Mouse (Mus musculus) lung, postnatal 0 days (tissue): Measurements from ENCODE around the gene Phactr1. TPM values are rescaled to one million over a fixed set of nuclear protein-coding genes. Genes with fewer than 3 reads are reported as not detected.

ENCODE experiments used
- ATAC-seq: fragments of 200-750 bp; cut with Nextera tagmentation; 2 replicates; pipeline ENCODE4 v1.8.0; 2017; ENCODE audit warnings: moderate library complexity
- DNase-seq: peaks from one replicate; pipeline ENCODE4 v3.0.0-alpha.2; 2016; ENCODE audit warnings: low spot score
- H3K27ac ChIP-seq: fragments of 300-500 bp; sonication (generic); 2 replicates; pipeline ENCODE4 v1.5.1; 2014; ENCODE audit warnings: antibody characterized with exemption, mild to moderate bottlenecking, low read length, mixed read lengths
- H3K27me3 ChIP-seq: fragments of 300-500 bp; sonication (generic); replicated peaks from 2 replicates; pipeline ENCODE4 v1.6.1; 2014; ENCODE audit warnings: low read length, mixed read lengths; ENCODE audit not compliant: insufficient read depth
- H3K36me3 ChIP-seq: fragments of 300-500 bp; sonication (generic); 2 replicates; pipeline ENCODE4 v1.6.1; 2014; ENCODE audit warnings: low read length, mixed read lengths; ENCODE audit not compliant: insufficient read depth
- H3K4me1 ChIP-seq: fragments of 300-500 bp; sonication (generic); 2 replicates; pipeline ENCODE4 v1.6.1; 2014; ENCODE audit warnings: antibody characterized with exemption, low read depth, low read length, mixed read lengths; ENCODE audit not compliant: insufficient read depth
- H3K4me2 ChIP-seq: fragments of 300-500 bp; sonication (generic); replicated peaks from 2 replicates; pipeline ENCODE4 v1.6.1; 2014; ENCODE audit warnings: low read depth, mild to moderate bottlenecking, low read length, moderate library complexity, mixed read lengths
- H3K4me3 ChIP-seq: fragments of 300-500 bp; sonication (generic); 2 replicates; pipeline ENCODE4 v1.5.1; 2014; ENCODE audit warnings: low read depth, low read length
- H3K9ac ChIP-seq: fragments of 300-500 bp; sonication (generic); replicated peaks from 2 replicates; pipeline ENCODE4 v1.6.1; 2014; ENCODE audit warnings: low read depth, mild to moderate bottlenecking
- H3K9me3 ChIP-seq: fragments of 300-500 bp; sonication (generic); 2 replicates; pipeline ENCODE4 v1.6.1; 2016; ENCODE audit warnings: low read length, mixed read lengths
- CTCF ChIP-seq: IDR thresholded peaks from 2 replicates; pipeline ENCODE4 v1.5.1; 2016; ENCODE audit warnings: antibody characterized with exemption, mild to moderate bottlenecking
- EP300 ChIP-seq: IDR thresholded peaks from 2 replicates; pipeline ENCODE4 v1.6.1; 2016; ENCODE audit warnings: antibody characterized with exemption, mild to moderate bottlenecking, control low read depth
- WGBS: fragments of 180-500 bp; shearing (Covaris S2); extraction: QIAGEN DNeasy Blood & Tissue Kit; methylation state at CpG from one replicate; pipeline ENCODE4 v1.1.7; 2014; 5-methylcytosine and 5-hydroxymethylcytosine counted together
- polyA plus RNA-seq: library from polyadenylated mRNA; unstranded; fragments of >200 nt; fragmentation: Nextera tagmentation; extraction: Ambion mirVana; gene quantifications from 2 replicates; pipeline ENCODE4 v1.2.1, GENCODE M21; 2015

The Phactr1 gene
- polyA plus RNA-seq, 1 experiment from 2014 or later = 31.4 TPM

DNA sequence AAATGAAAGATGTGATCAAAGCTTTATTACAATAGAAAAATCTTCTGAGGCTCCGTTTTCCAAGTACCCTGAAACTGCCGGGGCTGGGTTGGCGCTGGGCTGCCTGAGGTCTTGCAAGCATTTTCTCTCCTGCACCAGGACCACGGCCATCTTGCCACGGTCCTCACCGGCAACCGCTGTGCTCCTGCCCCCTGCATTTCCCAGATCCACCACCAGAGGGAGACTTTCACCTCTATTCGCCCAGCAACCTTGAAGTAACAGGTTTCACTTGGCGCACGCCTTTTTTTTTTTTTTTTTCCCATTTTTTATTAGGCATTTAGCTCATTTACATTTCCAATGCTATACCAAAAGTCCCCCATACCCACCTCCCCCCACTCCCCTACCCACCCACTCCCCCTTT lies 138.0 kb downstream of the Phactr1 start:
- no peaks in the 10 kb centered on the region for H3K4me1 ChIP-seq
- no peaks in the 10 kb centered on the region for H3K9me3 ChIP-seq
- no peak overlapping the region for H3K27ac ChIP-seq
- no peak overlapping the region for H3K4me3 ChIP-seq
- H3K4me2 ChIP-seq = no peak overlapping the region
- no peaks in the 10 kb centered on the region for H3K36me3 ChIP-seq
- no peaks in the 10 kb centered on the region for H3K27me3 ChIP-seq
- 36% methylated on average over 10 of the region's 10 CpGs for WGBS
- ATAC-seq = no peak
- TF ChIP-seq EP300 = no peak
- peak; percentile 84 for TF ChIP-seq CTCF
- peak; percentile 46 for DNase-seq
- H3K9ac ChIP-seq = no peak overlapping the region

DNA sequence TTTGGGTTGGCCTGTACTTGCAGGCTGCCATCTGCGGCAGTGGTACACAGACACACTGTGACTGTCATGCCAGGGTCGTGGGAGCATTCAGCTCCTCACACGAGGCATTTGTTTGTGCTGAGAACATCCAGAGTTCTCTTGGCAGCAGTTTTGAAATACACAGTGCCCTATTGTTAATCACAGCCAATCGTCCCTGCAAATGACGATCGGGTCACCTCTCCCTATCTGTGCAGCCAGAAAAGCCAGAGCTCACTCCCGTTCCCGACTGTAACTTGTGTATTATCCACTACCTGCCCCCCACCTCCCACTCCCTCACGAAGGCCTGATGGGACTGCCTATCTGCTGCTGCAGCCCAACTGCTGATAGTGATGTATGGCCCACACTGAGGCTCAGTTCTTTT lies 140.1 kb downstream of the Phactr1 start:
- no peak overlapping the region for H3K9ac ChIP-seq
- H3K27ac ChIP-seq = no peak overlapping the region
- no peak overlapping the region for H3K4me3 ChIP-seq
- 50% methylated on average over 9 of the region's 9 CpGs for WGBS
- DNase-seq = no peak
- no peaks in the 10 kb centered on the region for H3K4me1 ChIP-seq
- no peaks in the 10 kb centered on the region for H3K9me3 ChIP-seq
- H3K27me3 ChIP-seq = no peaks in the 10 kb centered on the region
- ATAC-seq = no peak
- H3K36me3 ChIP-seq = no peaks in the 10 kb centered on the region
- H3K4me2 ChIP-seq = no peak overlapping the region
- TF ChIP-seq CTCF = no peak
- no peak for TF ChIP-seq EP300

DNA sequence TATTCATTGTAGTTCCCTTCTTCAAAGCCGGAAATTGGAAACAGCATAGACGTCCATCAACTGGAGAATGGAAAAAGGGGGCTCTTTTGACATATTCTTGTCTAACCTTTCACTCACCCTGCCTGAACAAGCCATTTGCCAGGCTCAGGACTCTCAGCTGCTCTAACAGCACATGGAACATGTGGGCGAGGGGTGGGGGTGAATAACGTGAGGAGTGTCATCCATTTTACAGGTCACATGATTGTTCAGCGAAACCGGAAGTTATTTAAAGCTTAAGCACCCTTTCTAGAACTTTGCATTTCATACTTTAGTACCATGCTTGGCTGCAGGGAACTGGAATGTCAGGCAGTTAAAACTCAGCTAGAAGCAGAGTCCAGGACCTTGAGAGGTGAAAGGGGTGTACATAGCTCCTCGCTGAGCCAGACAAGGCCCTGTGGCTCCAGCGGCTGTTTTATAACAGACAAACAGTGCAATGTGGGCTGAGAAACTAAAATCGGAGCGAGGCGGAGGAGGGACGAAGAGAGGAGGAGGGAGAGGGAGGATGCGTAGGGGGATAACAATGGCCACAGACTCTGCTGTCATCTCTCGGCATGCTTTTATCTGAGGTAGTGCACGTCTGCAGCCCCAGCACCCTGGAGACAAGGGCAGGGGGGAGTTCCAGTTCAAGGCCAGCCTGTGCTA lies 141.1 kb downstream of the Phactr1 start:
- DNase-seq (no peak), ATAC-seq (no peak)
- Histone ChIP-seq H3K27me3 (no peaks in the 10 kb centered on the region), H3K36me3 (no peaks in the 10 kb centered on the region), H3K4me2 (no peak overlapping the region), H3K9ac (no peak overlapping the region), H3K9me3 (no peaks in the 10 kb centered on the region), H3K4me3 (no peak overlapping the region), H3K27ac (no peak overlapping the region), H3K4me1 (no peaks in the 10 kb centered on the region)
- whole genome bisulfite sequencing = 66% methylated on average over 15 of the region's 15 CpGs
- TF ChIP-seq EP300 = no peak
- no peak for TF ChIP-seq CTCF

DNA sequence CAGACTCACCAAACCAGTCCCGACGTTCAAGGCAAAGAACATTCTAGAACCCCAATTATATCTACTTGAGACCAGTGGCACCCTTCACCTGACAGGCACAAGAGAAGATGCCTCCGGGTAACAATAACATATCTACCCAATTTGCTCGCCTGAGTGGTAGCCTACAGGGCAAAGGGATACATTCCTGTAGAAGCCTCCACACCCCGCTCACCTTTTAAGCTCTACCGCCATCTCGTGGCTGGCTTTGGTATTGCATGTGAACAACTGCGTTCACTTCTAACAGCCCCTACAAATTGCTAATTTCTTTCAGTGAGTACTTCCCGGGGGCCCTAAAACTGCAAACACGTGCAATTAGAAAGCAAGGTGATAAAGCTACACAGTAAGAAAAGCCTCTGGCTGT lies 142.1 kb downstream of the Phactr1 start:
- H3K4me3 ChIP-seq = no peak overlapping the region
- H3K27me3 ChIP-seq = no peaks in the 10 kb centered on the region
- no peak overlapping the region for H3K27ac ChIP-seq
- ATAC-seq = no peak
- no peak overlapping the region for H3K9ac ChIP-seq
- WGBS = 21% methylated on average over 10 of the region's 10 CpGs
- DNase-seq = peak; percentile 75
- no peaks in the 10 kb centered on the region for H3K36me3 ChIP-seq
- H3K9me3 ChIP-seq = no peaks in the 10 kb centered on the region
- H3K4me2 ChIP-seq = no peak overlapping the region
- TF ChIP-seq CTCF (peak; percentile 93), EP300 (no peak)
- no peaks in the 10 kb centered on the region for H3K4me1 ChIP-seq

DNA sequence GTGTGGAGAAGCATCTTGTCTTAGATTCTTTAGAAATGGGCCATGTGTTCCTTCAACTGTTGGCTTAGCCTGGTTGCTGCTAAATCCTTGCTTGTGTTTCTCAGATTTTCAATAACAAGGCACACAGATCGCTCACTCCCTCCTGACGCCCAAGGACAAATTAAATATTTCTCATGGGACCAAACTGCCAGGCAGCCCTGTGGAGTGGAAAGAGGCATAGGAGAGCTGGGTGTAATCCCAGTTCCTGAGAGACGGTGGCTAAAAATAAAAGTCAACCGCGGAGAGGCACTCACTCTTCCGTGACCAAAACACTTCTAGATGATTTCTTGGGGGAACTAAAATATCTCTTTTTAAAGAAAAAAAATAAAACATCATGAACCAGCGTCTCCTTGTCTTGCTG lies 143.5 kb downstream of the Phactr1 start:
- whole genome bisulfite sequencing = 83% methylated on average over 7 of the region's 7 CpGs
- H3K36me3 ChIP-seq = no peaks in the 10 kb centered on the region
- ATAC-seq = no peak

DNA sequence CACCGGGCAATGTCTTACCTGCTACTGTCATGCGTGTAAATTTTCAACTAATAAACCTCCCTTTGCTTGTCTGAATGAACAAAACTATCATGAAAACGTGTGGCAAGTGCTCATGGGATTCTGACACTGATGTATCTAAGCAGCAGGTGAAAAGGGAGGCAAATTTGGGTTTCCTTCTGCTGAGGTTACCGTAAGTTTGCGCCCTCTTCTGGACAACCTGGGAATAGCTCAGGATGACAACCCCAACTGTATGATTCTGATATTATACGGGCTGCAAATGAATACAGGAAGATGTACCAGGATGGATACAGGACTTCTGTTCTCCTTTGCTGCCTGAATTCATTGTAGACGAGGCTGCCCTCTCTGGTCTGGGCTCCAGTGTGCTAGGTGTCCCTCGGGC lies 146.2 kb downstream of the Phactr1 start:
- no peak overlapping the region for H3K27ac ChIP-seq
- 51% methylated on average over 8 of the region's 8 CpGs for WGBS
- H3K36me3 ChIP-seq = no peaks in the 10 kb centered on the region
- ATAC-seq (no peak), DNase-seq (peak; percentile 25)
- H3K9me3 ChIP-seq = no peaks in the 10 kb centered on the region
- no peak overlapping the region for H3K4me2 ChIP-seq
- no peak overlapping the region for H3K9ac ChIP-seq
- no peak overlapping the region for H3K4me3 ChIP-seq
- no peaks in the 10 kb centered on the region for H3K4me1 ChIP-seq
- TF ChIP-seq EP300 = no peak
- TF ChIP-seq CTCF = peak; percentile 74
- H3K27me3 ChIP-seq = no peaks in the 10 kb centered on the region

More for the DNA sequence above, 143.5 kb downstream of the Phactr1 start:
- Histone ChIP-seq H3K4me3 (no peak overlapping the region), H3K4me2 (no peak overlapping the region), H3K9ac (no peak overlapping the region), H3K27me3 (no peaks in the 10 kb centered on the region), H3K27ac (no peak overlapping the region), H3K4me1 (no peaks in the 10 kb centered on the region), H3K9me3 (no peaks in the 10 kb centered on the region)
- DNase-seq = no peak
- TF ChIP-seq EP300 = no peak
- TF ChIP-seq CTCF = no peak

DNA sequence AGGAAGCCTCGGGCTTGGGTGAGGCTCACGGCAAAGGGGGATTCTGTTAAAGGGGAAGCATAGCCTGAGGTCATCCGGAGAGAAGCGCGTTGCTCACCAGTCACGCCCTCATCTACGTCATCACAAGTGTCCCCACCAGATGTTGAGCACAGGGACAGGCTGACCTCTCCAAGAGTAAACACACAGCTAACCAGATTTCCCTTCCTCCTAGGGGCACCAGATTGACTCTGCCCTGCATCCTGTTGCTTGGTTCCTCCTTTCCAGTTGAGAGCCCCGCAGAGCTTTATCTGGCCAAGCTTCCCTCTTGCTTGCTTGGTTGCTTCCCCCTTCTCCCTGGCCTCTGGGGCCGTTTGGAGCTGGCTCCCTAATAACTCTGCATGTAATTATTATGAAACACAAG lies 148.6 kb downstream of the Phactr1 start:
- ATAC-seq = peak; percentile 93
- no peak overlapping the region for H3K27ac ChIP-seq

More for the DNA sequence above, 148.6 kb downstream of the Phactr1 start:
- 21% methylated on average over 9 of the region's 9 CpGs for WGBS
- DNase-seq = peak; percentile 77
- no peak overlapping the region for H3K4me3 ChIP-seq
- H3K36me3 ChIP-seq = no peaks in the 10 kb centered on the region
- no peak overlapping the region; the same call in 1 of the 2 replicates for H3K4me2 ChIP-seq
- H3K4me1 ChIP-seq = no peaks in the 10 kb centered on the region
- no peaks in the 10 kb centered on the region for H3K9me3 ChIP-seq
- H3K9ac ChIP-seq = no peak overlapping the region
- no peaks in the 10 kb centered on the region for H3K27me3 ChIP-seq
- TF ChIP-seq EP300 (peak; percentile 83), CTCF (no peak)
